In genomic region chr2:92390206-92390930, GRCm38 (mm10) we compare ENCODE assay signal across 9 mouse cellular contexts. TPM values are rescaled to one million over a fixed set of nuclear protein-coding genes. Genes with fewer than 3 reads are reported as not detected.
DNase-seq lines count a peak whose midpoint lies in the region; ATAC-seq and TF ChIP-seq lines count a peak whose summit lies in the region.
"Had no signal": no experiment of that assay in that cellular context is flagged by ENCODE, and none has a peak within 500 bp of the region (broad histone marks: within the 10 kb centered on the region; RNA-seq: fewer than 3 reads in every experiment).

No protein-coding gene starts in this region.

- H3K79me2 ChIP-seq in myocyte (ENCODE audit: control insufficient read depth, insufficient read depth), result no peaks in the 10 kb centered on the region

- peaks cover 41% of the 10 kb centered on the region for H3K4me1 ChIP-seq in kidney, embryonic 14.5 days (ENCODE audit: control insufficient read depth, insufficient read depth, low read length)
- peaks cover 49% of the 10 kb centered on the region for H3K4me1 ChIP-seq in embryonic facial prominence, embryonic 13.5 days
- H3K4me1 ChIP-seq in limb, embryonic 13.5 days, result peaks cover 49% of the 10 kb centered on the region

- no peak overlapping the region for H3K9ac ChIP-seq in kidney, embryonic 14.5 days (ENCODE audit: low read depth, low read length)
- no peak overlapping the region for H3K9ac ChIP-seq in embryonic facial prominence, embryonic 13.5 days
- H3K9ac ChIP-seq in limb, embryonic 13.5 days, result no peak overlapping the region
- H3K9ac ChIP-seq: heart, embryonic 15.5 days had no signal

- TF ChIP-seq POLR2A in myocyte (IDR thresholded peaks at IDR 0.05; ENCODE audit: insufficient read length, low read depth), result no peak

- no peaks in the 10 kb centered on the region for H3K27me3 ChIP-seq in kidney, embryonic 14.5 days (ENCODE audit: control insufficient read depth, insufficient read depth, low read length)
- no peaks in the 10 kb centered on the region for H3K27me3 ChIP-seq in embryonic facial prominence, embryonic 13.5 days
- no peaks in the 10 kb centered on the region for H3K27me3 ChIP-seq in limb, embryonic 13.5 days
- H3K27me3 ChIP-seq in myocyte (ENCODE audit: control insufficient read depth, insufficient read depth, insufficient read length), result peaks cover 21% of the 10 kb centered on the region

- peaks cover 21% of the 10 kb centered on the region for H3K36me3 ChIP-seq in kidney, embryonic 14.5 days (ENCODE audit: control insufficient read depth, insufficient read depth, low read length)
- peaks cover 19% of the 10 kb centered on the region for H3K36me3 ChIP-seq in embryonic facial prominence, embryonic 13.5 days
- peaks cover 21% of the 10 kb centered on the region for H3K36me3 ChIP-seq in limb, embryonic 13.5 days
- no peaks in the 10 kb centered on the region for H3K36me3 ChIP-seq in myocyte (ENCODE audit: control insufficient read depth, insufficient read depth)
- H3K36me3 ChIP-seq: heart, embryonic 15.5 days had no signal

- no peak overlapping the region for H3K4me3 ChIP-seq in kidney, embryonic 14.5 days (ENCODE audit: low read length)
- 0 out of 2 replicates have a peak overlapping the region, but pooled peaks have one; percentile 75 for H3K4me3 ChIP-seq in embryonic facial prominence, embryonic 13.5 days
- 0 out of 2 replicates have a peak overlapping the region, but pooled peaks have one; percentile 73 for H3K4me3 ChIP-seq in limb, embryonic 13.5 days
- H3K4me3 ChIP-seq in myocyte, result no peak overlapping the region

- no peak for DNase-seq in kidney, postnatal 10 days
- no peak for DNase-seq in right cerebral cortex, adult 18-20 months
- DNase-seq in retina, embryonic 14.5 days (ENCODE audit: low spot score), result no peak
- no peak for DNase-seq in embryo, embryonic 11 days

- no peak for ATAC-seq in kidney, embryonic 14.5 days (ENCODE audit: low FRiP score, low TSS enrichment)
- ATAC-seq in embryonic facial prominence, embryonic 13.5 days (ENCODE audit: insufficient number of reproducible peaks, insufficient read depth, low FRiP score, low TSS enrichment, low read depth), result no peak
- ATAC-seq in limb, embryonic 13.5 days (ENCODE audit: low FRiP score, low read depth), result no peak

- H3ac ChIP-seq in myocyte (ENCODE audit: control insufficient read depth, insufficient read length), result no peak overlapping the region

- no peaks in the 10 kb centered on the region for H3K9me3 ChIP-seq in kidney, embryonic 14.5 days (ENCODE audit: control insufficient read depth, low read length)
- H3K9me3 ChIP-seq in embryonic facial prominence, embryonic 13.5 days, result no peaks in the 10 kb centered on the region
- no peaks in the 10 kb centered on the region for H3K9me3 ChIP-seq in limb, embryonic 13.5 days
- H3K9me3 ChIP-seq: heart, embryonic 15.5 days had no signal

- WGBS in kidney, embryonic 14.5 days, result 80% methylated on average over 6 of the region's 6 CpGs
- 80% methylated on average over 6 of the region's 6 CpGs for WGBS in embryonic facial prominence, embryonic 13.5 days
- WGBS in limb, embryonic 13.5 days, result 80% methylated on average over 6 of the region's 6 CpGs

- 0 out of 2 replicates have a peak overlapping the region, but pooled peaks have one; percentile 17 for H3K27ac ChIP-seq in kidney, embryonic 14.5 days (ENCODE audit: low read depth, low read length)
- peak overlapping the region; percentile 89; the same call in 1 of the 2 replicates for H3K27ac ChIP-seq in embryonic facial prominence, embryonic 13.5 days
- no peak overlapping the region for H3K27ac ChIP-seq in limb, embryonic 13.5 days
- H3K27ac ChIP-seq: heart, embryonic 15.5 days had no signal

- no peak overlapping the region for H3K4me2 ChIP-seq in kidney, embryonic 14.5 days (replicated peaks; ENCODE audit: low read depth, low read length)
- peak overlapping the region; percentile 89; the same call in 1 of the 2 replicates for H3K4me2 ChIP-seq in embryonic facial prominence, embryonic 13.5 days
- H3K4me2 ChIP-seq in limb, embryonic 13.5 days (replicated peaks), result peak overlapping the region; percentile 91; the same call in 1 of the 2 replicates
- H3K4me2 ChIP-seq in myocyte (ENCODE audit: low read depth), result peak overlapping the region; percentile 87

TF ChIP-seq in myocyte, 11 proteins besides CTCF, POLR2A, EP300 and RAD21:
- TF ChIP-seq CEBPB (IDR thresholded peaks at IDR 0.05; ENCODE audit: insufficient read depth, poor library complexity, severe bottlenecking), result no peak
- no peak for TF ChIP-seq MAX (IDR thresholded peaks at IDR 0.05; ENCODE audit: low read depth)
- TF ChIP-seq USF1 (IDR thresholded peaks at IDR 0.05; ENCODE audit: low read depth), result no peak
- TF ChIP-seq REST (IDR thresholded peaks at IDR 0.05; ENCODE audit: insufficient read depth, insufficient read length), result no peak
- TF ChIP-seq MYOG (IDR thresholded peaks at IDR 0.05; ENCODE audit: control insufficient read depth in 1 of 3, insufficient read depth in 1 of 3, insufficient read length in 2 of 3, low read depth in 2 of 3), result no peak
- TF ChIP-seq MYOD1 (IDR thresholded peaks at IDR 0.05; ENCODE audit: control insufficient read depth in 1 of 3, insufficient read length in 2 of 3, low read depth in 2 of 3), result no peak
- no peak for TF ChIP-seq POLR2AphosphoS2 (IDR thresholded peaks at IDR 0.05; ENCODE audit: insufficient read length, low read depth)
- no peak for TF ChIP-seq TCF12 (IDR thresholded peaks at IDR 0.05; ENCODE audit: insufficient read depth, poor library complexity, severe bottlenecking)

RNA-seq across cellular contexts. Expression of gene 1700029I15Rik, which starts 8.0 kb away (rescaled TPM):
- polyA plus RNA-seq in kidney, embryonic 14.5 days (2014; fragmentation: Nextera tagmentation; extraction: Ambion mirVana), result 2.1 and 2.5 TPM in 2 replicates
- 2.5 and 4.0 TPM in 2 replicates for polyA plus RNA-seq in embryonic facial prominence, embryonic 13.5 days (2015; fragmentation: Nextera tagmentation; extraction: Ambion mirVana)
- 2.3 and 4.8 TPM in 2 replicates for polyA plus RNA-seq in limb, embryonic 13.5 days (2015; fragmentation: Nextera tagmentation; extraction: Ambion mirVana)
- 0.91 TPM for polyA plus RNA-seq in myocyte (2012; fragmentation: generic; extraction: Trizol)

RNA-seq across cellular contexts. Expression of gene Mapk8ip1, which starts 10.7 kb away (rescaled TPM):
- polyA plus RNA-seq in kidney, embryonic 14.5 days (2014; fragmentation: Nextera tagmentation; extraction: Ambion mirVana), result 15.6 and 20.8 TPM in 2 replicates
- polyA plus RNA-seq in embryonic facial prominence, embryonic 13.5 days (2015; fragmentation: Nextera tagmentation; extraction: Ambion mirVana), result 22.0 and 23.9 TPM in 2 replicates
- polyA plus RNA-seq in limb, embryonic 13.5 days (2015; fragmentation: Nextera tagmentation; extraction: Ambion mirVana), result 27.6 and 28.9 TPM in 2 replicates
- polyA plus RNA-seq in myocyte (2012; fragmentation: generic; extraction: Trizol), result 34.7 TPM

RNA-seq across cellular contexts. Expression of gene Large2, which starts 15.7 kb away (rescaled TPM):
- polyA plus RNA-seq in kidney, embryonic 14.5 days (2014; fragmentation: Nextera tagmentation; extraction: Ambion mirVana), result 24.0 and 33.3 TPM in 2 replicates
- polyA plus RNA-seq in embryonic facial prominence, embryonic 13.5 days (2015; fragmentation: Nextera tagmentation; extraction: Ambion mirVana), result 15.2 and 16.9 TPM in 2 replicates
- polyA plus RNA-seq in limb, embryonic 13.5 days (2015; fragmentation: Nextera tagmentation; extraction: Ambion mirVana), result 11.9 and 13.3 TPM in 2 replicates
- polyA plus RNA-seq in myocyte (2012; fragmentation: generic; extraction: Trizol), result 0.11 TPM

RNA-seq across cellular contexts. Expression of gene Pex16, which starts 15.9 kb away (rescaled TPM):
- polyA plus RNA-seq in kidney, embryonic 14.5 days (2014; fragmentation: Nextera tagmentation; extraction: Ambion mirVana), result 21.3 and 22.7 TPM in 2 replicates
- 20.4 and 20.9 TPM in 2 replicates for polyA plus RNA-seq in embryonic facial prominence, embryonic 13.5 days (2015; fragmentation: Nextera tagmentation; extraction: Ambion mirVana)
- polyA plus RNA-seq in limb, embryonic 13.5 days (2015; fragmentation: Nextera tagmentation; extraction: Ambion mirVana), result 18.6 and 20.6 TPM in 2 replicates
- 44.1 TPM for polyA plus RNA-seq in myocyte (2012; fragmentation: generic; extraction: Trizol)

RNA-seq across cellular contexts. Expression of gene Cry2, which starts 43.5 kb away (rescaled TPM):
- 13.8 and 21.3 TPM in 2 replicates for polyA plus RNA-seq in kidney, embryonic 14.5 days (2014; fragmentation: Nextera tagmentation; extraction: Ambion mirVana)
- polyA plus RNA-seq in embryonic facial prominence, embryonic 13.5 days (2015; fragmentation: Nextera tagmentation; extraction: Ambion mirVana), result 22.9 and 28.2 TPM in 2 replicates
- 31.0 and 34.9 TPM in 2 replicates for polyA plus RNA-seq in limb, embryonic 13.5 days (2015; fragmentation: Nextera tagmentation; extraction: Ambion mirVana)
- 9.3 TPM for polyA plus RNA-seq in myocyte (2012; fragmentation: generic; extraction: Trizol)

Comparison
In these comparisons a context has a peak if more than half of its experiments do, and no peak if none do; other contexts are left out.
1. H3K4me3 ChIP-seq: peak in embryonic facial prominence, embryonic 13.5 days (single experiment) and limb, embryonic 13.5 days (single experiment); none in kidney, embryonic 14.5 days (single experiment) and myocyte (single experiment).
2. RNA of gene Large2, which starts 15.7 kb away (polyA plus RNA-seq): 24.0 to 33.3 TPM in kidney, embryonic 14.5 days, 15.2 to 16.9 TPM in embryonic facial prominence, embryonic 13.5 days and 11.9 to 13.3 TPM in limb, embryonic 13.5 days; 0.11 TPM in myocyte (single experiment); every median in the first group is over 10 times any median in the second.